Mouse (Mus musculus): Measurements from ENCODE around the gene Pdss2. TPM values are rescaled to one million over a fixed set of nuclear protein-coding genes. Genes with fewer than 3 reads are reported as not detected.

The Pdss2 gene
- 13.0 and 14.7 TPM in 2 replicates for polyA plus RNA-seq (2015; fragmentation: Nextera tagmentation; extraction: Ambion mirVana)

DNA sequence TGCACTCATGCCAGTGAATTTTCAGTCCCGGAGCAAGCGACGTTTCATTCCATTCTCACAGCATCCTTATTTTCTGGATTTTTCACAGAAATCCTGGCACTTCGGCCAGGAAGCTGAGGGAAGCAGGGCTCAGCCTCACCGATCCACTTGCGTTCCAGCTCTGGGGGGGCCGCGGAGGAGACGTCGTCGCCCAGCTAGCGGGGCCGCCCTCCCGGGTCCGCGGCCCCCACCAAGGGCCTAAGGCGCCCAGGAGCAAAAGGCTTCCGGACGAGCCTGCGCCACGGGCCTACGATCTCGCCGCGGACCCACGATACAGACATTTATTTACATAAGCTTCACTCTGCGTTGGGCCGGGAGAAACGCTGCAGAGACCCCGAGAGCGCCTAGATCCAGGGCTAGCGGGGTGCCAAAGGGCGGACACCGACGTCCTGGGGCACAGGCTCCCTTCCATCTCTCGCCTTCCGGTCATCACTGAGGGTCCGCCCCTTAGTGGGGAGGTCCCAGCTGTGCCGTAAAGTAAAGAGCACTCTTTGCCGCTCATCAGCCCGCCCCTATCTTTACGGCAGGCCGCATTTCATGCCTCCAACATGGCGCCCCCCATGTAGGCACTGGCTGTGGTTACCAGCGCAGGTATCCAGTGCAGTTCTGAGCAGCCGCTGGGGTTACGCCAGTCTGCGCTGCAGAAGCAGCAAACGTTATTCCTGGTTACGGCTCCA is at the start of gene Pdss2:
TSS of gene Pdss2 (plus strand) at position 577 of the 716 bp plus-strand sequence.
- Histone ChIP-seq H3K4me1 (peaks cover 6% of the 10 kb centered on the region), H3K9me3 (no peaks in the 10 kb centered on the region), H3K4me2 (peak within 1 kb of the TSS; percentile 90), H3K4me3 (peak within 1 kb of the TSS; percentile 85), H3K36me3 (no peaks in the 10 kb centered on the region; the same call in 1 of the 2 replicates), H3K27me3 (no peaks in the 10 kb centered on the region), H3K27ac (peak within 1 kb of the TSS; percentile 94), H3K9ac (peak within 1 kb of the TSS; percentile 95)
- WGBS = under 1% methylated on average over 50 of the region's 50 CpGs
- peak; percentile 96 for ATAC-seq (ENCODE audit: insufficient number of reproducible peaks, insufficient read depth, low FRiP score, low TSS enrichment, low read depth)

DNA sequence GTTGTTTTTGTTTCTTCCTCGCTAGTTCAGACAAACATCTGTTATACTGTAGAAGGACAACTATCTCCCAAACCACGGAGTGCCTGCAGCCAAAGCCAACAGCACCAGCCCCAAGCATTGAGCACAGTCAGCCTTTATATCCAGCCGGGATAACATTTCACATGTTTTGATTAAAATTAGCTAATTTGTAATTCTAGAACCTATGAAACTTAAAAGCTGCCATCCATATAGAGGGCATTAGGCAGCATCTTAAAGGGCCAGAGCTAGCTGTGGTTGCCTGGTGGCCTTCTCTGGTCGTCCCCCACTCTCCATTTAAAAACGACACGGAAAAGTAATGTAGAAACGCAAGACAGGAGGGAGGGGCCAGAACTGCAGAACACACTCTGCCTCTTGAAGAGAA is 49.2 kb upstream of the Pdss2 start:
- ATAC-seq (ENCODE audit: insufficient number of reproducible peaks, insufficient read depth, low FRiP score, low TSS enrichment, low read depth) = no peak
- Histone ChIP-seq H3K4me2 (peak overlapping the region; percentile 83), H3K4me3 (peak overlapping the region; percentile 82), H3K9ac (peak overlapping the region; percentile 88), H3K36me3 (no peaks in the 10 kb centered on the region), H3K27me3 (peaks cover 12% of the 10 kb centered on the region), H3K27ac (peak overlapping the region; percentile 89), H3K9me3 (no peaks in the 10 kb centered on the region), H3K4me1 (peaks cover 40% of the 10 kb centered on the region)
- WGBS = 2% methylated on average over 7 of the region's 7 CpGs

DNA sequence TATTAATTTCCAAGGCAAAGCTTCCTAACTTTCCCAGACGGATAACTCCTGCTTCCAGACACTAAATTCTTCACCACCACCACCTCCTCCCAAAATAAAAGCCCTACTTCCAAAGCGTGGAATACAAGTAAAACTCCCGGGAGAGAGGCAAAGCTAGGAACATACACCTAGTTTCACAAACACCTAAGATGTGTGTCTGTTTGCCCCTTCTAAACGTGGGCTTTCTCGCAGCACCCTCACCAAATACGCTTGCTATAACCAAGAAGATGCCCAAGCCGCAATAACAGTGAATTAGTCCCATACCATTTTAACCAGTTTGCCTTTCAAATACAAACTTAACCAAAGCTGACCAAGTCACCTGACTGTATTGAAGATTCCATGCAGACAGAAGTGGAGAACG is 48.7 kb upstream of the Pdss2 start:
- WGBS = 1% methylated on average over 8 of the region's 8 CpGs
- Histone ChIP-seq H3K27me3 (peaks cover 12% of the 10 kb centered on the region), H3K9ac (peak overlapping the region; percentile 88), H3K4me3 (peak overlapping the region; percentile 82), H3K27ac (peak overlapping the region; percentile 89), H3K4me1 (peaks cover 40% of the 10 kb centered on the region), H3K4me2 (peak overlapping the region; percentile 83), H3K9me3 (no peaks in the 10 kb centered on the region), H3K36me3 (no peaks in the 10 kb centered on the region)
- no peak for ATAC-seq (ENCODE audit: insufficient number of reproducible peaks, insufficient read depth, low FRiP score, low TSS enrichment, low read depth)

DNA sequence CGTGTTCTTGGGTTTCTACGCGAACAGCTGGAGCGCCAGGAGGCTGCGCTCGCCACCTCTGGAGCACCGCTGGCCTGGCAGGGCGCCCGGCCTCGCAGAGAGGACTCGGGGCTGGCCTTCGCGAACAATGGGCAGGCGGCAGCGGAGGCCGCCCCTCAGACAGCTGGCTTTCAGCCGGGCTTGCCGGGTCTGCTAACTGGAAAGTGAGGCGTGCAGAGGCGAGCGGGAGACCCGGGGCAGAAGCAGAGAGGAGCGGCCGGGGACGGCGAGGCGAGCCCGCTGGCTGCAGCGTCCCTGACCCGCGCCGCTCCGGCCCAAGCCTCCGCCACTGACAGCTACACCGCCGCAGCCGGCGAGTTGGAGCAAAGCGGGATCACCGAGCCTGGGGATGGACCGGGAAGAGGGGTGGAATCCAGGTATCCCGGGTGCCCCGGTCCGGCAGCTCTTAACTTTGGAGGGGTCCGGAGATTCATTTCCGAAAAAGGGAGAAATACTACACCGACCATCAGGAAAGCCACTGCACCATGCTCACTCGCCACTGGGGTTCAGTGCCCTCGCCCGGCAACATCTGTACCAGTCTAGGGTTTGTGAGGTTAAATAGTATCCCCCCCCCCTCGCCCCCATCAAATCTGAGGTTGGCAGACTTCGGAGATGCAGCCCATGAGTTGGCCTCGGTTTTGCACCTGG is 48.0 kb upstream of the Pdss2 start:
- Histone ChIP-seq H3K4me2 (peak overlapping the region; percentile 83), H3K36me3 (no peaks in the 10 kb centered on the region), H3K9me3 (no peaks in the 10 kb centered on the region), H3K27me3 (peaks cover 14% of the 10 kb centered on the region), H3K27ac (peak overlapping the region; percentile 89), H3K4me1 (peaks cover 38% of the 10 kb centered on the region), H3K9ac (peak overlapping the region; percentile 88), H3K4me3 (peak overlapping the region; percentile 82)
- 0 out of 2 replicates have a peak, but pooled peaks have one; percentile 59 for ATAC-seq (ENCODE audit: insufficient number of reproducible peaks, insufficient read depth, low FRiP score, low TSS enrichment, low read depth)
- WGBS = under 1% methylated on average over 53 of the region's 53 CpGs

DNA sequence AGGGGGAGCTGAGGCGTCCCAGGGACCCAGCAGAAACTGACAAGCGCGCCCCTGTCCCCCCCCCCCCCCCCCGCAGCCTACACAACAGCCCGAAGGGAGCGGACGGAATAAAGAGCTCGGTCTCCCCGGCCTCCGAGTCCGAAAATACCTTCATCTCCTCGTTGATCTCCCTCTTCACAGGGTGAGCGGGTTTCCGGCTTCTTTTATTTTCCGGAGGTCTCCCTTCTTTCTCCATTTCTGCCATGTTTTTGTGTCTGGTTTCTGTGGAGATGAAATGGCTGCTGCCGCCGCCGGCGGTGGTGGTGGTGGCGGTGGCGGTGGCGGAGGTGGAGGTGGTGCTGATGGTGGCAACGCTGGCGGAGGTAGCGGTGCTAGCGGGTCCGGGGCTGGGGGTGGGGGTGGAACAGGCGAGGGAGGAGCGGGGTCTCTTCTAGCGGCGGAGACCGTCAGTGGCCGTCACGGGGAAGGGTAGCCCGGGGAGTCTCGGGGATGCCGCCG is 47.4 kb upstream of the Pdss2 start:
- peak overlapping the region; percentile 89 for H3K27ac ChIP-seq
- H3K4me1 ChIP-seq = peaks cover 36% of the 10 kb centered on the region
- peaks cover 14% of the 10 kb centered on the region for H3K27me3 ChIP-seq
- no peaks in the 10 kb centered on the region for H3K9me3 ChIP-seq
- no peaks in the 10 kb centered on the region for H3K36me3 ChIP-seq
- peak overlapping the region; percentile 82 for H3K4me3 ChIP-seq
- H3K4me2 ChIP-seq = peak overlapping the region; percentile 83
- 0 out of 2 replicates have a peak, but pooled peaks have one; percentile 15 for ATAC-seq (ENCODE audit: insufficient number of reproducible peaks, insufficient read depth, low FRiP score, low TSS enrichment, low read depth)
- WGBS = under 1% methylated on average over 37 of the region's 38 CpGs
- peak overlapping the region; percentile 88 for H3K9ac ChIP-seq

DNA sequence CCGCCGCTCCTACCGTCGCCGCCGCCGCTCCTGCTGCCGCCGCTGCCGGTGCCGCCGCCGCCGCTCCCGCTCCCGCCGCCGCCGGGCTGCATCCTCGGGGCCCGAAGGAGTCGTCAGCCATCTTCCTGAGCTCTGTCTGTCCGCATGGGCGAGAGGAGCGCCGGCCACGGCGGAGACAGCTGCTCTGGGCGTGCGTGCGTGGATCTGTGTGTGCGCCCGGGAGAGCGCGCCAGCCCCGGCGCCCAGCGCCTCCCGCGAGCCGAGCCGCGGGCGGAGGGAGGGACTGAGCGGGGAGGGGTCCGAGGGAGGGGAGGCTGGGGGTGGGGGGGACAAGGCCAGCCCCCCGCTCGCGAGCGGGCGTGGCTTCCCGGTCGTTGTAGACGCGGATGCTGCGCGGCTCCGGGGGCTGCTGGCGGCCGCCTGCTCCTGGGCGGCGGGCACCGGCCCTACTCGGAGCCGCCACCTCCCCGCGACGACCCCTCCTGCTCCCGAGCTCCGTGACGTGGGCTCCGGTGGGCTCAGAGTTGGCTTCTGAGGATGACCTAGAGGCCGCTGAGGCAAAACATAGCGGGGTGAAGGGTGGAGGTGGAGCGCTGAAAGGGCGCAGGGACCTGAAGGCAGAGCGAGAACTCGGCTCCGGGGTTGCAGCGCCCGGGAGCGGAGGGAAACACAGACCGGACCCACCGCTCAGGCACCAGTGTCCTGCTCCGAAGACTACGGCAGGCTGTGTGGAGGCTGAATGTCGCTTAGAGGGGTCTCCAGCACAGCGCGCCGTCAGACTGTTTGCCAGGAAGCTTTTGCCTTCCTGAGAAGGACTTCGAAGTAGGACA is 46.7 kb upstream of the Pdss2 start, which contains the start of the genes Sobp and 9030612E09Rik:
TSS of gene Sobp (minus strand) at position 205 of the 830 bp plus-strand sequence.
TSS of gene 9030612E09Rik (plus strand) at position 379 of the 830 bp plus-strand sequence.
- WGBS = 1% methylated on average over 85 of the region's 91 CpGs

DNA sequence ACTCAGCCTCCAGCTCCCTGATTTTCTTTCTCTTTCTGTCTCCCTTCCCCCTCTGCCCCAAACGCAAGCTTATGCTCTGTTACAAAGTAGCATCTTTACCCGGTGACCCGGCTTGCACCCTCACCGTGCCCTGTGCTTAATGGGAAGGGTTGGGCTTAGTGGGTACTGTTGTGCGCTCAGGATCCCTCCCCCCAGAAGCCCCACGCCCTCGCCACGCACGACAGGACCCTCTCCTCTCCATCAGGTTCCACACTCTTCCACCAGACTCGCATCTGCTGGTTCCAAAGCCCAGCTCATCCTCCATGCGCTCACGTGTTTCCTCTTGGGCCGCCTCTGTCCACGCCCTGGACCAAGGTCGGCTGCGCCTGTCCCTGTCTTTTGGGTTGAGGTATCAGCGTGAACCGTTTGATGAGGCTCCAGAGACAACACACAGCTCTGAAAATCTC is 46.1 kb upstream of the Pdss2 start:
- Histone ChIP-seq H3K4me2 (peak overlapping the region; percentile 83), H3K27ac (peak overlapping the region; percentile 89), H3K36me3 (no peaks in the 10 kb centered on the region), H3K9me3 (no peaks in the 10 kb centered on the region), H3K27me3 (peaks cover 21% of the 10 kb centered on the region), H3K4me1 (peaks cover 29% of the 10 kb centered on the region), H3K9ac (peak overlapping the region; percentile 88), H3K4me3 (peak overlapping the region; percentile 82)
- 0 out of 2 replicates have a peak, but pooled peaks have one; percentile 3 for ATAC-seq (ENCODE audit: insufficient number of reproducible peaks, insufficient read depth, low FRiP score, low TSS enrichment, low read depth)
- WGBS = 1% methylated on average over 18 of the region's 18 CpGs

More for the DNA sequence above, 46.7 kb upstream of the Pdss2 start, which contains the start of the genes Sobp and 9030612E09Rik:
- peak; percentile 65 for ATAC-seq (ENCODE audit: insufficient number of reproducible peaks, insufficient read depth, low FRiP score, low TSS enrichment, low read depth)
- peaks cover 29% of the 10 kb centered on the region for H3K4me1 ChIP-seq
- peak within 1 kb of the TSS; percentile 89 for H3K27ac ChIP-seq
- H3K4me3 ChIP-seq = peak within 1 kb of the TSS; percentile 82
- H3K9ac ChIP-seq = peak within 1 kb of the TSS; percentile 88
- no peaks in the 10 kb centered on the region for H3K36me3 ChIP-seq
- peak within 1 kb of the TSS; percentile 83 for H3K4me2 ChIP-seq
- H3K9me3 ChIP-seq = no peaks in the 10 kb centered on the region
- peaks cover 20% of the 10 kb centered on the region for H3K27me3 ChIP-seq

DNA sequence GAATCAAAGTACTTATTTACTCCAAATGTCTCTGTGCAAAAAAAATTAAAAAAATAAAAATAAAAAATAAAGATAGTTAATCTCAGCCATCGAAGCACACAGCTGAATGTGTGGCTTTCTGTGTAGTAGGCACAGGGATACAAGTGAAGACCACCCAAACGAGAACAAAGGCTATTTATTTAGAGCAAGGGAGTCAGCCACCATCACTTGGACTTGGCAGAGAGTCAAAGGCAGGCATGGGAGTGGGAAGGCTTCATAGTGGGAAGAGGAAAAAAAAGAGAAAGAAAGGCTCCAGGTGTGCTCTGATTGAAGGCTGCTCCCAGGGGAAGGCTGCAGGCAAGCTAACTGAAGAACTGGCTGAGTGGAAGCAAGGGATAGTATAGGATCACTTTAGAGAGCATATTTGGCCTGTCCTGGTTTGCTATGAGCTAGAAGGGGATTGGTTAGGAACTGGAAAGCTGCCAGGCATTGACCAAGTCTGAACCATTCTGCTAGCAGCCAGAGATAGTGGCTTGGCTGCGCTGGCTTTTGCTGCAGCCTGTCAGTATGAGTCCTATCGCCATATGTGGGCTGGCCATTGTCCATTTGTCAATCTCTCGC is 40.9 kb upstream of the Pdss2 start:
- H3K4me2 ChIP-seq = no peak overlapping the region
- H3K27me3 ChIP-seq = peaks cover 17% of the 10 kb centered on the region
- WGBS = 63% methylated on average over 5 of the region's 5 CpGs
- H3K36me3 ChIP-seq = no peaks in the 10 kb centered on the region
- H3K4me1 ChIP-seq = peaks cover 12% of the 10 kb centered on the region
- H3K9me3 ChIP-seq = no peaks in the 10 kb centered on the region
- H3K9ac ChIP-seq = no peak overlapping the region
- H3K4me3 ChIP-seq = no peak overlapping the region
- no peak for ATAC-seq (ENCODE audit: insufficient number of reproducible peaks, insufficient read depth, low FRiP score, low TSS enrichment, low read depth)
- no peak overlapping the region for H3K27ac ChIP-seq

DNA sequence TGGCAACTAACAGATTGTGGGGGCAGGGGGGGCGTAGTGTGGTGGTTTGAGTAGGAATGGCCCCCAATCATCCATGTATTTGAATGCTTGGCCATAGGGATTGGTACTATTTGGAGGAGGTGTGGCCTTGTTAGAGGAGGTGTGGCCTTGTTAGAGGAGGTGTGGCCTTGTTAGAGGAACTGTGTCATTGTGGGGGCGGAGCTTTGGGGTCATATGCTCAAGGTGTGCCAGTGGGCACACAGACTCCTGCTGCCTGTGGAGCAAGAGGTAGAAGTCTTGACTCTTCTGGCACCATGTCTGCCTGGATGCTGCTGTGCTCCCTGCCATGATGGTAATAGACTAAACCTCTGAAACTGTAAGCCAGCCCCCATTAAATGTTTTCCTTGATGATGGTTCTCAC is 21.1 kb upstream of the Pdss2 start:
- Histone ChIP-seq H3K4me3 (no peak overlapping the region), H3K27me3 (no peaks in the 10 kb centered on the region), H3K9me3 (no peaks in the 10 kb centered on the region), H3K4me2 (no peak overlapping the region), H3K9ac (no peak overlapping the region), H3K27ac (no peak overlapping the region), H3K36me3 (no peaks in the 10 kb centered on the region), H3K4me1 (no peaks in the 10 kb centered on the region)
- WGBS = 83% methylated on average over 2 of the region's 2 CpGs
- ATAC-seq (ENCODE audit: insufficient number of reproducible peaks, insufficient read depth, low FRiP score, low TSS enrichment, low read depth) = no peak

DNA sequence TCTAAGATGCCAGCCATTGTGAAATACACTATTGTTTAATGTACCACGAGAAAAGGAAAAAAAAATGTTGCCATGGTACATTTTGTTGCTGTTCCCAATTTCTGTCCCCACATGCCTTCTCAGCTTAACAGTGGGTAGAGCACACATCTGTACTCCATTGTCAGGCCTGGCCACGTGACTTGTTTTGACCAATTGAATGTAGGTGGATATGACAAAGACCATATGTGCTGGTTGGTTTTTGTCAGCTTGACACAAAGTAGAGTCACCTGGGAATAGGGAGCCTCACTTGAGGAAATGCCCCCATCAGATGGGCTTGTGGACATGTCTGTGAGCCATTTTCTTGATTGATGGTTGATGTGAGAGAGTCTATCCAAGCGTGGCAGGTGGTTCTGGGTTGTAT is 17.4 kb upstream of the Pdss2 start:
- Histone ChIP-seq H3K4me3 (no peak overlapping the region), H3K9ac (no peak overlapping the region)

More for the DNA sequence above, 17.4 kb upstream of the Pdss2 start:
- ATAC-seq (ENCODE audit: insufficient number of reproducible peaks, insufficient read depth, low FRiP score, low TSS enrichment, low read depth) = no peak; the same call in 1 of the 2 replicates
- H3K27ac ChIP-seq = no peak overlapping the region
- no peaks in the 10 kb centered on the region for H3K36me3 ChIP-seq
- no peaks in the 10 kb centered on the region for H3K27me3 ChIP-seq
- H3K4me2 ChIP-seq = no peak overlapping the region
- no peaks in the 10 kb centered on the region for H3K4me1 ChIP-seq
- WGBS = 44% methylated on average over 3 of the region's 3 CpGs
- 0 out of 2 replicates have a peak, but pooled peaks cover under 1% of the 10 kb centered on the region for H3K9me3 ChIP-seq
